Mouse (Mus musculus): ENCODE data around the gene Ift52. TPM values are rescaled to one million over a fixed set of nuclear protein-coding genes. Genes with fewer than 3 reads are reported as not detected.
A peak's percentile ranks its signal among the peaks of the same experiment; 100 is the strongest.

Gene Ift52
- 54.7 and 66.5 TPM in 2 replicates for total RNA-seq (2021)
- long read RNA-seq, transcript Ift52-201 (13 exons, 2,248 nt), result major isoform, 45 of 73 reads
- long read RNA-seq, partial matches to known transcripts, result 9 of 73 reads
- long read RNA-seq, other reads (novel, unspliced or antisense), result 19 of 73 reads

GRCm38 (mm10) chr2:163016916-163017743, at the start of gene Ift52:
TSS of gene Ift52 (plus strand) at chr2:163017354.
- DNase-seq, result peak; percentile 92

DNA sequence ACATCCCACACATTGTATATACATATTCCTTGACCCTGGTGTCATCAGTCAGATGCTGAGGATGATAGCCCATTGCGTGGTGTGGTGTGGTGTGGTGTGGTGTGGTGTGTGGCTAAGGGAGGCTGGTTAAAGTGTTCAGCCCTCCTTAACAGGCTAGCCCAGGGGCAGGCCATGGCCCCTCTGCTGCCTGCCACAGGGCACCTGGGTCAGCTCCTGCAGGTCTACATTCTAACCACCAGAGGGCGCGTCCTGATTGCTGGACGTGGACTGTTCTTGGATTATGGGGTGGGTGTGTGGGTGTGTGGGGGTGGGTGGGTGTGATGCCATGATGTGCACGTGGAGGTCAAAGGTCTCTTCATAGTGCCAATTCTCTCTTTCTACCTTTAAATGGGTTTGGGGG, 48.8 kb upstream of the Ift52 start:
- DNase-seq, result peak; percentile 33

DNA sequence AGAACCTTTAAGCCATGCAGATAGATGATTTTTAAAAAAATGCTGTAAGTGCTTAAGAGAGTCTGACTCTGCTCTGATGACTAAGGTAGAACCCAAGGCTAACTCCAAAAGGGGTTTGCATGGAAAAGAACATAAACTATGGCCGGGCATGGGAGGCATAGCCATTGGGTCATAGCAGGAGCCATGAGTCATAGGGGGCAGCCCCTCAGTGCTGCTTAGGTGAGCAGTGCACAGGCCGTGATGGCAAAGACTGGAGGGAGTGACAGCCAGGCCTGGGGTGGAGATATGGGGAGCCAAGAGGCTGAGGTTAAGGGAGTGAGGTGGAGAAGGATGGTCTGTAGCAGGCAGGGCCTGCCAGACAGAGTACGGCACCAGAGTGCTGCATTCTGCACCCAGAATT, 48.1 kb upstream of the Ift52 start:
- DNase-seq, result no peak

DNA sequence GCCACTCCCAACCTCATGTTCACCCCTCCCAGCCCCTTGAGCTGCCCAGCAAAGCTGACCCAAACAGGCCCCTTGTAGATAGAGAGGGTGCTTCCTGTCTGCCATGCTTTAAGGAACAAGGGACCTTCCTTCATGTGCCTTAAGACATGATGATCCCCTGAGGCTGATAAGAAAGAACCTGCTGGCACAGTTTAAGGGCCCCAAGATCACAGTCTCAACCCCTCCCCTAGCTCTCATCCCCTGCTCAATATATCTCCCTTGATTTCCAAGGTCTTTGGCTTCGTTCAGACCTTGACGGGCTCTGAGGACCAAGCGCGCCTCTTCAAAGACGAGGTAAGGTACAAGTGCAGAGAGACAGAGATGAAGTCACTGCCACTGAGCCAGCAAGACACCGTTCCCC, 46.3 kb upstream of the Ift52 start:
- no peak for DNase-seq

- DNase-seq, result no peak
Observed at GRCm38 (mm10) chr2:162972752-162973151, 44.4 kb upstream of the Ift52 start.

- no peak for DNase-seq
Observed at GRCm38 (mm10) chr2:162973206-162973605, 43.9 kb upstream of the Ift52 start.

GRCm38 (mm10) chr2:162973637-162974036, 43.5 kb upstream of the Ift52 start:
- peak; percentile 18 for DNase-seq

DNA sequence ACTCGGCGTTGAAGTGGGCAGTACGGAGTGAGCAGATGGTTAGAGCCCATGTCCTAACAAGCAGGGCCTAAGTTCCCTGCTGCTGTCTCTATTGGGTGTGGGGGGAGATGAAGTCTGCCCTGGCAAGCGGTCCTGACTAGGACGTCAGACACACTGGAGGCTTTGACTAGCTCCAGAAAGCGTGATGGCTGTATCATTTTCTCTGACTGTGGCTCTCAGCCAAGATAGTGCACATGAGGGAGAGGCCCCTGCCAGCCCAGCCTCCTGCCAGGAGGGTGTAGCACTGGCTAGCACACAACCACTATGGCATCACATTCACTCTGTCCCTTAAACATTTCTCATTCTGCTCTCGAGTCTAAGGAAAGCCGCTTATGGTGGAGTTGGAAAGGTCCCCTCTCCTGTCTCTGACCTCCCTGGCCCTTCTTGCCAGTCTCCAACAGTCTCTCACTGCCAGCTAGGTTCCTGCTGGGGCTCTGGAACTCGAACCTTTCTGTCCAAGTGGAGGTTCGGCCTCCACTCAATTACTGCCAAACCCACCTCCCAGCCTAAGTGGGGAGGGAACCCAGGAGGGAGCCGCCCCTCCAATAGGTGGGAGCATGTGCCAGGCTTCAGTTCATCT, 41.9 kb upstream of the Ift52 start:
- DNase-seq, result no peak

DNA sequence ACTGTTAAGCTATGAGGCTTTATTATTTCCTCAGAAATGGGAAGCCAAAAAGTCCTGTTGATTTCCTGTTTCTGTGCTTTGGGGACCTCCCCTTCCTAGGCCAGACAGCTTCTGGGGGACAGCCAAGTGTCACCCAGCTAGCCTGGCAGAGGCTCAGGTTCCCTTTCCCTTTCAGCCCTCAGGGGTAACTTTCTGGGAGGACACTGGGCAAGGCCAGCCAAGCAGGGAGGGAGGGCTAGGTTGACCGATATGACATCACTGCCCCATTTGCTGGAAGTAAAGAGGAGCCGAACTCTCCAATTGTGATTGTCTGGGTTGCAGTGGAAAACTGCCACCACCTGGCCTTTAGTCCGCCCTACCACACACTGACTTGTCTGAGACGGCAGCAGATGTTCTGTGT, 41.2 kb upstream of the Ift52 start:
- DNase-seq, result peak; percentile 44

DNA sequence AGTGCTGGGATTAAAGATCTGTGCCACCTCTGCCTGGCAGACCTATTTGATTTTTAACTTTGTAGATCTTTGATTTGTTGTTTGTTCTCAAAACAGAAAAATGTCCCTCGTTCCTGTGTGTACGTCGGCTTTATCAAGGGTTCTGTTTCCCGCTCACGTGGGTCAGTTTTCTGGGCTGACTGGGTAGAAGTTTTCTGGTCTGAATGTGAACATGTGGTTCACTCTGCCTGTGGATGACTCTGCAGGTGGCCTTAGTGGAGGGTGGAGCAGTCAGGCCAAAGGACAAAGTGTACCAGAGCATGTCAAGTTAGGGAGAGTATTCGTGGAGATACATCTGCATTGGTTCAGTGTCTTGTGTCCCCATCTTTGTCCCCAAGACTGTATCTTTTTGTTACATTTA, 32.8 kb upstream of the Ift52 start:
- no peak for DNase-seq

- peak; percentile 65 for DNase-seq
Observed at GRCm38 (mm10) chr2:162985923-162986322, 31.2 kb upstream of the Ift52 start.

DNA sequence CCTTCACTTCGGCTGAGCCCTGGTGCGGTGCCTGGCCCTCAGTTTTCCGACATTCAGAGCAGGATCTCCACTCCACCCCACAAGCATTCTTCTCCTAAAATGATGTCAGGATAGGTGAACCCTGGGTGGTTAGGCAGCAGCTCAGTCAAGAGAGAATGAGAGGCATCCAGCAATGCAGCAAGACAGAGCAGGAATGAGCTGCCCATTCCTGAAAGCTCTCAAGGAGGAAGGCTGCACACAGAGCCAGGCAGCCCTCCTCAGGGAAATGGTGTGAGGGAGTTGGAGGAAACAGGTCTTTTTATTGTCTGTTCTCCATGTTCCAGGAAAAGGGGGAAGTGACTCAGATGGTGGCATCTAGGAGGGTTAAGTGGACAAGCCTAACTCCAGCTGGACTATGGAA, 30.4 kb upstream of the Ift52 start:
- DNase-seq, result no peak

DNA sequence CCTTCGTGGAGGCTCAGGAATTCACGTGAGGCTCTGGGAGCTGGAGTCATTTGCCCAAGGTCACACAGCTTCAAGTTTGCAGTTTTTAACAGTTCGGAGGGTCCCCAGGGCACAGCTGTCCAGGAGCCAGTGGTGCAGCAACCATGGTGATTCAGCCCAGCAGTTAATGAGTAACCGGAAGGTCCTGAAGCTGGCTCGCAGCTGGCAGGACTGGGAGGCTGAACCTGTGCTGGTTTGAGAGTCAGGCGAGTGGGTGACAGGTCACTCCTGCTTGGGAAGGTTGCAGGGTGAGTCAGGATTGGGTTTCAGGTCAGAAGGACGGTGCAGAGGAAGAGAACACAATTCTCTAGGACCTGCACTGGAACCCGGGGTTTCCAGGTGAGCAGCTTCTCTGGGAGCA, 29.9 kb upstream of the Ift52 start, which contains the start of gene Sgk2:
TSS of gene Sgk2 (plus strand) at position 113 of the 400 bp plus-strand sequence.
- peak; percentile 17 for DNase-seq

- no peak for DNase-seq
Observed at GRCm38 (mm10) chr2:162988235-162988634, 28.9 kb upstream of the Ift52 start.

- no peak for DNase-seq
Observed at GRCm38 (mm10) chr2:162991394-162992083, 25.6 kb upstream of the Ift52 start.

DNA sequence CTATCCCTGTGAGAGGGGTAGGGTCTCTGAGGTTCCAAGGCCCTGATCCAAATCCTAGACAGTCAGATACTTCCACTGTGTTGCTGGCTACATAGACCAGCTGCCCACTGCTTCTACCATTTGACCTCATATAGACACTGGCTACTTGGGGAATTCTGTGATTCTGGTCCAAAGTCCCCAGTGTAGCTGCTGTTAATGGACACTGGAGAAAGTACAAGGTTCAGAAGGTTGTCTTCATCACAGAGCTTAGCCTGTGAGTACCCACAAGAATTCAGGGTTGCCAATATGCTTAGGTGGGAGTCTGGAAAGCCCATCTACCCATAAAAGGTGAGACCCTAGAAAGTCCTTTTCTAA, 25.1 kb upstream of the Ift52 start:
- no peak for DNase-seq

DNA sequence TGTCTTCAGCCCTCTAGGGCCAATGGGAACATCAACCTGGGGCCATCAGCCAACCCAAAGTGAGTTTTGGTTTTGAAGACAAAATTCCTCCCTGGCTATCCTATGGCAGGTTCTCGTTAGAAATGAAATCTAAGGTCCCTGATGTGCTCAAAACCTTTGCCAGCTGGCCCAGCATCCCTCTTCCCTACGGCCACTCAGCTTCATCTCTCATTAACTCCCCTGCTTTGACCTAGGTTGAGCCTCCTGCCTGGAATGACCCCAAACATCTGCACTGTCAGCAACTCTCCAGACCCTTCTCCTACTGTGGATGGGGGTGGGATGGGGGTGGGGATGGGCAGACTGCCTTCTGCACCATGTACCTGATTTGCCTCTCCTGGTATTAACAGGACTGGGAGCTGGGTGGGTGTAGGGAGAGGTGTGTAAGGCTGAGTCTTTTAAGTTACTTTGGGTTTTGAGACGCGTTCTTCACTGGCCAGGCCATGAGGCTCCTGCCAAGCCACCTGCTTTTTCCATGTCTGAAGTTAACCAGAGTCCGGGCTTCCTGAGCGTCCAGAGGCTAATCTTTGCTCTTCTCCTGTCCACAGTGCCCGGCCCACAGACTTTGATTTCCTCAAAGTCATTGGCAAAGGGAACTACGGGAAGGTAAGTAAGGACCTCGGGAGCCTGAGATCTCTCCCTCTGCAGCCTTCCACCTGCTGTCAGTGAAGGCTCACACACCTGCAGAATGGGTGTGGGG, 23.1 kb upstream of the Ift52 start:
- no peak for DNase-seq

DNA sequence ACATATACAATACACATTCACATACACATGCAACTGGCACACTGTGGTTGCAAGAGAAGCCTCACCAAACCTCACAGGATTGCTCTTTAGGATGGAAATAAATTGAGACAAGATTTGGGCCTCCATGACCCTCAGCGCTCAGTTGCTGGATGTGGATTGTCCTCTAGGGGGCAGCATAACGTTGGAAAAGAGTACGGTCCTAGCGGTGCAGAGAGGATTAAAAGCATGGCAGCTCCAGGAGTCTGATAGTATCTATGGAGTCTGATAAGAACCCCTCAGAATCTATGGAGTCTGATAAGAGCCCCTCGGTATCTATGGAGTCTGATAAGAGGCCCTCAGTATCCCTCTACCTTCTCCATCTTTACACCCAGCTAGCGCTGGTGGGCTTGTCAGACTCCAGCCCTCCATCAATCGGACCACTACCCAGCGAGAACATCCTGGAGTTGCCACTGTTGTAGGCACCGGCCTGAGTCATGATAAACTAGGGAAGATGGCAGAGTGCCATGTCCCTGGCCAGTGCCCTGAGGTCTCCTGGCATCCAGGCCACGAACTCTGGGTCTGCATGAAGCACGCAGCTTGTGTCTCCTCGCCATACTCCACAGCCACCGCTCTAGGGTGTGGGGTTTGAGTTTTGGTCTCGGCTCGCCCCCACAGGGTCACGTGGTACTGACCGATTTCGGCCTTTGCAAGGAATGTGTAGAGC, 18.5 kb upstream of the Ift52 start:
- peak; percentile 65 for DNase-seq

- peak; percentile 49 for DNase-seq
Observed at GRCm38 (mm10) chr2:162999744-163000143, 17.4 kb upstream of the Ift52 start.

DNA sequence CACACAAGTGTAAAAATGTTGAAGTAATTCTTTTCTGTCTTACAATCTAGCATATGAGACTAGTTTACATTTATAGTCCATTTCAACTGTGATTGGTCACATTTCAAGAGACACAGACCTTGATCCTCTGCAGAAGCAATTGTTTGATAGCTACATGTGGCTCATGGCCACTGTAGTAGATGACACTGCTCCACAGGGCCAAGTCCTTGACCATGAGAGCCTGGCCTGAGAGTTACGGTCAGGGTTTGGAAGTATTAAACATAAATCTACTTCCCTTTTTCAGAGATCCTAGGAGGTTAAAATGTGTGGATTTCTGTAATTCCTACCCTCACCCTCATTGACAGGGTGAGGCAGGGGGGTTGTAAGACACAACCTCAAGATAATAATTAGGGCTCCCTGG, 16.1 kb upstream of the Ift52 start:
- DNase-seq, result no peak

DNA sequence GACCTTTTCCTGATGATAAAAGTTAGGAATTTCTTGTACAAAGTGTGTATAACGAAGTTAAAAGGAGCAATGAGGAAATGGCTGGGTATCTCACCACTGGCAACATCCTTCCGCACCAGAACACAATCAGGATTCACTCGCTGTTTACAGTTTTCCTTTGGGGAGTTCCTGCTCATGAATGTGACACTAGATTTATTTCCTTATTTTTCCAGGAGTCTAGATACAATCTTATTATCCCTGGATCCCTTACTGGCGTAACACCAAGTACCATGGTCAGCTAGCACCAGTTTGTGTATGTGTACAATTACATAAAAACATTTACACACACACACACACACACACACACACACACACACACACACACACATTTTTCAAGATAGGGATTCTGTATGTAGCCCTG, 9.9 kb upstream of the Ift52 start:
- DNase-seq, result no peak

DNA sequence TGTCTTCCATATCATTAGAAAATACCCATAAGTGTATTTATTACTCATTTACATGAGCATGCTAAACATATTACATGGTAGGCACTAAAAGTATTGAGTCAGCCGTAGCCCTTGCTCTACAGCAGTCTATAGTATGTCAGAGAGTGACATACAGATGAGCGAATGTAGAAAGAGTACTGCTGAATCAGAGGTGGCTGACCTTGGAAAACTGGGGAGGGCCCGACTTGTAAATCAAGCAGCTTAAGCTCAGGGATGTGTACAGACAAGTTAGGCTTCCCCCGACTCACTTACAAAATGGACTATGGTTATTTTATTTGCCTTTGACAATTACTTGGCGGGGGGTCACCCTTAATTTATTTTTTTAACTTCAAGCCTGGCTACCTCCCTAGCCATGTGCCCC, 14.1 kb downstream of the Ift52 start:
- DNase-seq, result no peak
